Mouse (Mus musculus) E14TG2a.4 (cell line): ENCODE results near the gene Tns3.

Experiments
- H3K27me3 ChIP-seq: 2 replicates; pipeline ENCODE4 v1.6.1; 2014; ENCODE audit warnings: low read length, control low read depth; ENCODE audit not compliant: insufficient read depth
- H3K36me3 ChIP-seq: 2 replicates; pipeline ENCODE4 v1.6.1; 2014; ENCODE audit warnings: low read length, control low read depth; ENCODE audit not compliant: insufficient read depth
- H3K4me1 ChIP-seq: replicated peaks from 2 replicates; pipeline ENCODE4 v1.6.1; 2014; ENCODE audit warnings: low read depth, low read length, control low read depth
- H3K4me3 ChIP-seq: replicated peaks from 2 replicates; pipeline ENCODE4 v1.5.1; 2014; ENCODE audit warnings: mild to moderate bottlenecking, low read length
- H3K9me3 ChIP-seq: 2 replicates; pipeline ENCODE4 v1.6.1; 2014; ENCODE audit warnings: low read length, control low read depth
- CTCF ChIP-seq: conservative IDR thresholded peaks from 2 replicates; pipeline ENCODE4 v1.5.1; 2014; ENCODE audit warnings: low read length
- NANOG ChIP-seq: IDR thresholded peaks from 2 replicates; pipeline ENCODE4 v1.6.1; 2014; ENCODE audit warnings: borderline replicate concordance, low read length, mixed read lengths
- POU5F1 ChIP-seq: IDR thresholded peaks from 2 replicates; pipeline ENCODE4 v1.6.1; 2014; ENCODE audit warnings: low read length, borderline replicate concordance

Tns3 gene

DNA sequence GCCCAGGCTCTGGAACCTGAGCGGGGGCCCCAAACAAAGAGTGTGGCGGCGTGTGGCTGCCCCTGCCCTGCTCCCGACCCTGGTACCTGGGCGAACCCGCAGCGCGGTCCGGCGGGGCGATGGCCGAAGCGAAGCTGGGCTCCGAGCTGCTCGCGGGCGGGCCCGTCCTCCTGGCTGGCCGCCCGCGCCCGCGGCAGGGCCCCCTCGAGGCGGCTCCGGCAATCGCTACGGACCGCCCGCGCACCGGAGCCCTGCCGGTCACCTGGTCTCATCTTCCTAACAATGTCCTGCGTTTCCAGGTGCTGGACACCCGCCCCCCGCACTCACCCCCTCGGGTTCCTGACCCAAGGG is at the start of gene Tns3:
Gene Tns3, minus strand, starts transcription at position 143 of the 351 bp plus-strand sequence.
- no peaks in the 10 kb centered on the region for H3K27me3 ChIP-seq
- peaks cover 19% of the 10 kb centered on the region for H3K36me3 ChIP-seq
- H3K4me3 ChIP-seq = peak within 1 kb of the TSS; percentile 89
- TF ChIP-seq POU5F1 = no peak
- TF ChIP-seq CTCF = no peak
- TF ChIP-seq NANOG = no peak
- peaks cover 5% of the 10 kb centered on the region for H3K9me3 ChIP-seq
- peaks cover 80% of the 10 kb centered on the region for H3K4me1 ChIP-seq

DNA sequence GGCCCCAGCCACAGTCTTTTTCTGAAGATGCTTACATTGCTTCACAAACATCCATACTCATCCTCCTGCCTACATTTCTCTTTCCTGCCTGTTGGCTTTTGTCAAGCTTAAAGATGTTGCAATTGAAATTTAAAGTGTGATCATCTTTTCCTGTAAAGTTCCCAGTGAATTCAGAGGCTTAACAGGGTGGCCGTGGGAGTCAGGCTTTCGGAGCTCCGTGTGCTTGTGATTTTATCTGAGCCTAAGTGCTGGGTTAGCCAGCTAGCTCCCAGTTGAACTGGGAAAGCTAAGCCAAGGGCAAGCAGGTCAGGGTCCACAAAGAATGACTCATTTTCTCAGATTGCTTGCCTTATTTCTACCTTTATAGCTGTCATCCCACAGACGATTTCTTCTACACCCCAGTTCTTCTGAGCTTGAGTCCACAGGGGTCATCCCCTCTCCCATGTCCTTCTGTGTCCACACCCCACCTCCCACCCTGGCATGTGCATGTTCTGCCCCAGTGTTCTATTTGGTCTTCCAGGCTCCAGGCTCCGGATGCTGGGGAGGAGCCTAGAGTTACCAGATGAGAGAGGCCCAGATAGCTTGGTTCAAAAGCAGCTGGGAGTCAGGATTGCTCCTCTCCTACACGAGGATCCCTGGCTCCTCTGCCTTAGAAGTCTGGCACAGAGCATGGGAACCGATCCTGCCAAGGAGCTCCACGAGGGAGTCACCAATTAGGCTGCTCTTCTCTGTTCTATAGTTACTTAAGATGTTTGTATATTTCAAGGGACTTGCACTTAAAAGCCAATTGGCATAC is 42.1 kb upstream of the Tns3 start:
- no peak overlapping the region for H3K4me3 ChIP-seq
- H3K9me3 ChIP-seq = no peaks in the 10 kb centered on the region
- H3K27me3 ChIP-seq = no peaks in the 10 kb centered on the region
- no peaks in the 10 kb centered on the region for H3K36me3 ChIP-seq
- TF ChIP-seq POU5F1 (no peak), CTCF (no peak), NANOG (no peak)
- peaks cover 20% of the 10 kb centered on the region for H3K4me1 ChIP-seq

DNA sequence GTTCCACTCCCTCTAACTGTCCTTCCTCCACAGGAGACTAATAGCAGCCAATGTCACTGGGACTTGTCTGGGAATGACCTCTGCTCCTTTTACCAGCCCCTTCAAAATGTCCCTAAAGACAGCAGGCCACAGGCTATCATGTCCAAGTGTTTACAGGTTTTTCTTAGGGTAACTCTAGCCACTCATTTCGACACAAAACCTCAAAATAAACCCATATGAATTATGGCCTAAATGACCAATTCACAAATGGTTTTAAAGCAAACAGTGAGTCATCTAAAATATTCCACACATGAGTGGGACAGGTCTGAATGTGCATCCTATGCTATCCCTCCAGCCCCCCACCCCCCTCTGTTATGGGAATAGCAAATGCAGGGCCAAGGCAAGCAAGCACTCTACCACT is 40.8 kb upstream of the Tns3 start:
- Histone ChIP-seq H3K4me3 (no peak overlapping the region), H3K36me3 (no peaks in the 10 kb centered on the region), H3K9me3 (no peaks in the 10 kb centered on the region), H3K27me3 (no peaks in the 10 kb centered on the region), H3K4me1 (peaks cover 31% of the 10 kb centered on the region)
- TF ChIP-seq POU5F1 (no peak), CTCF (no peak), NANOG (no peak)

DNA sequence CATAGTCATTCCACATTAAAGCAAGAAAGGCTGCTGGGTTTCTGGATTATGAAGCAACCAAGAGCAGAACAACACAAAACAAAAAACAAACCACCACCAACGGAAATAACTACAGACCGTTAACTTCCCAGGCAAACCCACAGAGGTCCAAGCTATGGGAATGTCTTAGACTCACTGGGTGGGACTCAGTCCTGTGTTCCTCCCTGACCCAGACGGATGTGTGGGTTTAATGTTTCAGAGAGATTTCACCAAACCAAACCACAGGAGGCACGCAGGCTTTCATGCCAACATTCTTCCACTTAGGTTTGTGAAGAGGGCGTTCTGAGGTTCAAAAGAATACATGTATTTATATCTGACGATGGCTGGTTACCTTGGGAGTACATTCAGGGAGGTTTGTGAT is 39.5 kb upstream of the Tns3 start:
- H3K36me3 ChIP-seq = no peaks in the 10 kb centered on the region
- no peak for TF ChIP-seq NANOG
- no peak for TF ChIP-seq POU5F1
- no peak for TF ChIP-seq CTCF
- no peak overlapping the region for H3K4me3 ChIP-seq
- H3K4me1 ChIP-seq = peaks cover 44% of the 10 kb centered on the region
- H3K27me3 ChIP-seq = no peaks in the 10 kb centered on the region
- no peaks in the 10 kb centered on the region for H3K9me3 ChIP-seq

DNA sequence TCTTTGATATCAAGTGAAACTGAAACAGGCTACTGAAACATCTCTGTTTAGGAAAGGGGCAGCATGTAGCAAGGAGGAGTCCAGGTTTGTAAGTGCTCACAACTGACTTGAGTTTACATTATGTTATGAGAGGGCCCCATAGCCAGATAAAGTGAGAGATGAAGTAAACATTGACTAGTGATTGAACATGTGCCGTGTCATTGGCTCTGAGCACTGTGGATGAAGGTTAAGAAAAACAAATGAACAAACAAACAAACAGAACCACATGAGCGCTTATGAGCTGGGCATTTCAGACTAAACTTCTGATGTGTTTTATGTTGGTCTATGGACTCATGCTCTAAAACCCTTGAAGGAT is 38.2 kb upstream of the Tns3 start:
- H3K4me3 ChIP-seq = no peak overlapping the region
- TF ChIP-seq NANOG = no peak
- no peak for TF ChIP-seq CTCF
- TF ChIP-seq POU5F1 = no peak
- H3K36me3 ChIP-seq = no peaks in the 10 kb centered on the region
- H3K27me3 ChIP-seq = no peaks in the 10 kb centered on the region
- peaks cover 56% of the 10 kb centered on the region for H3K4me1 ChIP-seq
- no peaks in the 10 kb centered on the region for H3K9me3 ChIP-seq

DNA sequence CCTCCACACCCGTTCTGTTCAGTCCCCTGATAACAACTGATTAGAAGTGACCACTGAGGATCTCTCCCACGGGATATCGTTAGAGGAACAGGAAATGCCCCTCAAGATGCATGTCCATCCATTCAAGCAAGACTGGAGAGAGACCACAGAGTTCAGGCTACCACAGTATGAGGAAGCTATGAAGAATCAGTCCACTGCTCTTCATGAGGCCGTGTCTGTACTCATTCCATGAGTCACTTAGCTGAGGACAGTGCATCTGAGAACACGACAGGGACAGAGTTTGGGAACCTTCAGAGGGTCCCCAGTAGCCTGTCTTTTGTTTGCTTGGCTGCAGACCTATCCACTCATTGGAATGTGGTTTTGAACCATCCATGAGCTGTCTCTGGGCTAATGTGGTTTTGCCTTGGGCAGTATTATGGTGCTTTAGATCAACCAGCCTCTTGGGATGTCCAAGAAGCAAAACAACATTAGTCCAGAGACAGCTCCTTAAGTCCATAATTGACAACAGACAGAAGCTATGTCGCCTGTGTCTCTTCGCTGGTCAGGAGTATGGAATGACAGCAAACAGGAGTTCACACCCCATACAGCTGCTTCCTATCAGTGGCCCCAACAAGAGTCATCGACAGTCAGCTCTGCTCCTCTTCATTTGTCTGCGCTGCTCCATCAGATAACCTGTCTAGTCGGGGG is 37.7 kb upstream of the Tns3 start:
- Histone ChIP-seq H3K36me3 (no peaks in the 10 kb centered on the region), H3K4me3 (no peak overlapping the region), H3K27me3 (no peaks in the 10 kb centered on the region), H3K4me1 (peaks cover 61% of the 10 kb centered on the region), H3K9me3 (no peaks in the 10 kb centered on the region)
- TF ChIP-seq POU5F1 = no peak
- TF ChIP-seq NANOG = no peak

DNA sequence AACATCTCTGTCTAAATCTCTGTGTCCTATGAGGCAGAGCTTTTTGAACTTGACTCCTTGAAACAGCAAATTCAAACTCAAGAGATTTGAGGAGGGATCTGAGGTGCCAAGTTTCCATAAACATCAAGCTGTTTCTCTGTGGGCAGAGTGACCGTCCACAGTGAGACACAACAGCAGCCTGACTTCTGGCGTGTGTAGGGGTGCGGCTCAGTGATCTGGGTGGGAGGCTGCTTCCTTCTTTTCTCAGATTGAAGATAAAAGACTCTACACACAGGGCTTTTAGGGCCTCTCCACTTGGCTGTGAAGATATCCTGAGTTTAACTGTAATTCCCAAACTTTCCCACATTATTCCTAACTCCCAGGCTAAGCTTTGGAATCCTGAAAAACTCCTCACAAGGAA is 37.1 kb upstream of the Tns3 start:
- no peaks in the 10 kb centered on the region for H3K36me3 ChIP-seq
- H3K4me3 ChIP-seq = no peak overlapping the region
- no peak for TF ChIP-seq CTCF
- no peak for TF ChIP-seq NANOG
- TF ChIP-seq POU5F1 = no peak
- peaks cover 63% of the 10 kb centered on the region for H3K4me1 ChIP-seq
- no peaks in the 10 kb centered on the region for H3K9me3 ChIP-seq
- H3K27me3 ChIP-seq = no peaks in the 10 kb centered on the region

DNA sequence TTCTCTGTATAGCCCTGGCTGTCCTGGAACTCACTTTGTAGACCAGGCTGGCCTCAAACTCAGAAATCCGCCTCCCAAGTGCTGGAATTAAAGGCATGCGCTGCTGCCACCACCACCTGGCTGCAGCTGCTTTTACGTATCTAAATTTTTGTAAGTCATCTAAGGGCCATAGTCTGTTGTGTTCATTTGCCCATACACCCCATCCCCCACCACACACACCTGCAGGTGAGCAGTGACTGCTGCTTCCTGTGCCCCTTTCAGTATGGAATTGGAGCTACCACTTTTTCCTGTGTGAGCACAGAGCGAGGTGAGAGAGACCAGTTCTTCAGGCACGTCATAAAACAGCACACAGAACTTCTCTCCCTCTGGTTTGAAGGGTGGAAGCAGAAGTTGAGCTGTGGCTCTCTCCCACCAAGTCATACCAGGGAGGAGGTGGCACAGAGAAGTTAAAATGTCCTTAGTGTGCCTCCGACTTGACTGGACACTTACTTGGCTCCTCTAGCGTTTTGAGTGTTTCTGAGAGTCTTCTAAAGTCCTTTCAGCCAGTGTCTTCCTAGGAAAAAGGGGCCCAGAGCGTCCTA is 36.4 kb upstream of the Tns3 start:
- Histone ChIP-seq H3K27me3 (no peaks in the 10 kb centered on the region), H3K9me3 (no peaks in the 10 kb centered on the region), H3K36me3 (no peaks in the 10 kb centered on the region), H3K4me1 (peaks cover 63% of the 10 kb centered on the region), H3K4me3 (no peak overlapping the region)
- TF ChIP-seq POU5F1 (no peak), NANOG (no peak), CTCF (no peak)
